15 mouse cellular contexts compared by ENCODE assay signal in genomic region chr2:179761718-179762441, GRCm38 (mm10).
A peak's percentile ranks its signal among the peaks of the same experiment; 100 is the strongest.
DNase-seq lines count a peak whose midpoint lies in the region; ATAC-seq and TF ChIP-seq lines count a peak whose summit lies in the region.
"Had no signal": no experiment of that assay in that cellular context is flagged by ENCODE, and none has a peak within 500 bp of the region (broad histone marks: within the 10 kb centered on the region; RNA-seq: fewer than 3 reads in every experiment).

No protein-coding gene starts in this region.

- H3K4me2 ChIP-seq in hindbrain, embryonic 14.5 days (replicated peaks) = no peak overlapping the region
- H3K4me2 ChIP-seq in hindbrain, postnatal 0 days (ENCODE audit: low read depth, low read length) = no peak overlapping the region
- H3K4me2 ChIP-seq in kidney, embryonic 14.5 days (replicated peaks; ENCODE audit: low read depth, low read length) = no peak overlapping the region

- TF ChIP-seq CTCF in hindbrain, postnatal 0 days (IDR thresholded peaks at IDR 0.05; ENCODE audit: low read depth) = 0 out of 2 replicates have a peak, but pooled peaks have one; percentile 2

- ATAC-seq in hindbrain, embryonic 14.5 days (ENCODE audit: low FRiP score) = no peak
- ATAC-seq in hindbrain, postnatal 0 days = no peak
- no peak for ATAC-seq in kidney, embryonic 14.5 days (ENCODE audit: low FRiP score, low TSS enrichment)
- ATAC-seq: activated CD4-positive, CD25-positive, alpha-beta regulatory T cell, adult 4 months; intestine, embryonic 16.5 days had no signal

- H3K36me3 ChIP-seq in hindbrain, embryonic 10.5 days = no peaks in the 10 kb centered on the region
- no peaks in the 10 kb centered on the region for H3K36me3 ChIP-seq in hindbrain, embryonic 14.5 days (replicated peaks; ENCODE audit: control insufficient read depth, insufficient read depth)
- no peaks in the 10 kb centered on the region for H3K36me3 ChIP-seq in hindbrain, postnatal 0 days (ENCODE audit: insufficient read depth, low read length)
- no peaks in the 10 kb centered on the region for H3K36me3 ChIP-seq in kidney, embryonic 14.5 days (ENCODE audit: control insufficient read depth, insufficient read depth, low read length)

- H3K27me3 ChIP-seq in hindbrain, embryonic 10.5 days (ENCODE audit: insufficient read depth, poor library complexity, severe bottlenecking) = peaks cover 22% of the 10 kb centered on the region
- H3K27me3 ChIP-seq in hindbrain, embryonic 14.5 days (ENCODE audit: control insufficient read depth, insufficient read depth, low read length) = no peaks in the 10 kb centered on the region
- H3K27me3 ChIP-seq in hindbrain, postnatal 0 days (ENCODE audit: insufficient read depth, low read length) = no peaks in the 10 kb centered on the region
- no peaks in the 10 kb centered on the region for H3K27me3 ChIP-seq in kidney, embryonic 14.5 days (ENCODE audit: control insufficient read depth, insufficient read depth, low read length)

- no peak overlapping the region for H3K4me3 ChIP-seq in hindbrain, embryonic 10.5 days
- no peak overlapping the region for H3K4me3 ChIP-seq in hindbrain, embryonic 14.5 days (replicated peaks; ENCODE audit: low read length)
- no peak overlapping the region for H3K4me3 ChIP-seq in hindbrain, postnatal 0 days (ENCODE audit: low read length)
- H3K4me3 ChIP-seq in kidney, embryonic 14.5 days (ENCODE audit: low read length) = no peak overlapping the region

- 56% methylated on average over 9 of the region's 9 CpGs for WGBS in hindbrain, embryonic 10.5 days
- 64% methylated on average over 9 of the region's 9 CpGs for WGBS in hindbrain, embryonic 14.5 days
- WGBS in hindbrain, postnatal 0 days = 49% methylated on average over 9 of the region's 9 CpGs
- 50% methylated on average over 9 of the region's 9 CpGs for WGBS in kidney, embryonic 14.5 days

- H3K9me3 ChIP-seq in hindbrain, embryonic 10.5 days = no peaks in the 10 kb centered on the region
- H3K9me3 ChIP-seq in hindbrain, embryonic 14.5 days (ENCODE audit: control insufficient read depth, low read length) = no peaks in the 10 kb centered on the region
- no peaks in the 10 kb centered on the region for H3K9me3 ChIP-seq in hindbrain, postnatal 0 days (ENCODE audit: low read length)
- H3K9me3 ChIP-seq in kidney, embryonic 14.5 days (ENCODE audit: control insufficient read depth, low read length) = no peaks in the 10 kb centered on the region

- peak overlapping the region; percentile 64 for H3K27ac ChIP-seq in hindbrain, embryonic 10.5 days
- no peak overlapping the region for H3K27ac ChIP-seq in hindbrain, embryonic 14.5 days
- H3K27ac ChIP-seq in hindbrain, postnatal 0 days = peak overlapping the region; percentile 32; the same call in 1 of the 2 replicates
- H3K27ac ChIP-seq in kidney, embryonic 14.5 days (ENCODE audit: low read depth, low read length) = no peak overlapping the region
- H3K27ac ChIP-seq: macrophage had no signal

- DNase-seq in cerebellum, adult 11-12 months = peak; percentile 58
- DNase-seq in cerebellum, adult 11 months = no peak
- no peak for DNase-seq in hindbrain, embryonic 10.5 days (ENCODE audit: low spot score)
- DNase-seq in hindbrain, embryonic 14.5 days (ENCODE audit: low spot score) = no peak
- peak; percentile 65 for DNase-seq in cerebellum, adult 9-11 months
- DNase-seq in hindbrain, postnatal 0 days (ENCODE audit: low spot score) = no peak
- DNase-seq in gastrocnemius, adult 8-10 months (ENCODE audit: low spot score in 2 of 2) = no peak
- DNase-seq: adrenal gland, postnatal 36 days; kidney, postnatal 25 days; lung, adult 2 months; thymus, adult 2 months had no signal

- H3K9ac ChIP-seq in hindbrain, embryonic 14.5 days = no peak overlapping the region
- no peak overlapping the region for H3K9ac ChIP-seq in hindbrain, postnatal 0 days (replicated peaks; ENCODE audit: low read length)
- H3K9ac ChIP-seq in kidney, embryonic 14.5 days (ENCODE audit: low read depth, low read length) = no peak overlapping the region

- peaks cover 44% of the 10 kb centered on the region for H3K4me1 ChIP-seq in hindbrain, embryonic 10.5 days (replicated peaks)
- H3K4me1 ChIP-seq in hindbrain, embryonic 14.5 days (replicated peaks; ENCODE audit: control insufficient read depth, insufficient read depth, low read length) = peaks cover 28% of the 10 kb centered on the region
- peaks cover 28% of the 10 kb centered on the region for H3K4me1 ChIP-seq in hindbrain, postnatal 0 days (ENCODE audit: insufficient read depth, low read length)
- H3K4me1 ChIP-seq in kidney, embryonic 14.5 days (ENCODE audit: control insufficient read depth, insufficient read depth, low read length) = no peaks in the 10 kb centered on the region

Comparison
In these comparisons a context has a peak if more than half of its experiments do, and no peak if none do; other contexts are left out.
1. DNase-seq: peak in cerebellum, adult 11-12 months (single experiment) and cerebellum, adult 9-11 months (single experiment); none in cerebellum, adult 11 months (single experiment), hindbrain, embryonic 10.5 days (single experiment), hindbrain, embryonic 14.5 days (single experiment), hindbrain, postnatal 0 days (single experiment) and gastrocnemius, adult 8-10 months (0 of 2).
2. H3K27ac ChIP-seq: peak in hindbrain, embryonic 10.5 days (single experiment) and hindbrain, postnatal 0 days (single experiment); none in hindbrain, embryonic 14.5 days (single experiment) and kidney, embryonic 14.5 days (single experiment).